Mouse (Mus musculus) forebrain, postnatal 0 days (tissue): Measurements from ENCODE around the gene Clec11a. TPM values are rescaled to one million over a fixed set of nuclear protein-coding genes. Genes with fewer than 3 reads are reported as not detected.

Experiments used
- ATAC-seq: fragments of 200-750 bp; cut with Nextera tagmentation; 2 replicates; pipeline ENCODE4 v1.8.0; 2017; ENCODE audit warnings: mild to moderate bottlenecking, moderate library complexity
- DNase-seq: peaks from one replicate; pipeline ENCODE4 v3.0.0-alpha.2; 2015
- H3K27ac ChIP-seq: fragments of 300-500 bp; sonication (generic); 2 replicates; pipeline ENCODE4 v1.5.1; 2014; ENCODE audit warnings: low read depth, mild to moderate bottlenecking, antibody characterized with exemption, low read length, moderate library complexity, mixed read lengths
- H3K27me3 ChIP-seq: fragments of 300-500 bp; sonication (generic); 2 replicates; pipeline ENCODE4 v1.6.1; 2014; ENCODE audit warnings: mild to moderate bottlenecking, low read length, mixed read lengths; ENCODE audit not compliant: insufficient read depth
- H3K36me3 ChIP-seq: fragments of 300-500 bp; sonication (generic); 2 replicates; pipeline ENCODE4 v1.6.1; 2014; ENCODE audit warnings: mild to moderate bottlenecking, moderate library complexity; ENCODE audit not compliant: insufficient read depth
- H3K4me1 ChIP-seq: fragments of 300-500 bp; sonication (generic); 2 replicates; pipeline ENCODE4 v1.6.1; 2014; ENCODE audit warnings: antibody characterized with exemption; ENCODE audit not compliant: insufficient read depth
- H3K4me2 ChIP-seq: fragments of 300-500 bp; sonication (generic); 2 replicates; pipeline ENCODE4 v1.6.1; 2014; ENCODE audit warnings: low read depth, mild to moderate bottlenecking, moderate library complexity
- H3K4me3 ChIP-seq: fragments of 300-500 bp; sonication (generic); 2 replicates; pipeline ENCODE4 v1.5.1; 2014; ENCODE audit warnings: low read depth, low read length, mixed read lengths
- H3K9ac ChIP-seq: fragments of 300-500 bp; sonication (generic); 2 replicates; pipeline ENCODE4 v1.6.1; 2014; ENCODE audit warnings: mild to moderate bottlenecking
- H3K9me3 ChIP-seq: fragments of 300-500 bp; sonication (generic); 2 replicates; pipeline ENCODE4 v1.6.1; 2016; ENCODE audit warnings: low read length
- CTCF ChIP-seq: sonication (generic); IDR thresholded peaks from 2 replicates; pipeline ENCODE4 v1.5.1; 2016; ENCODE audit warnings: antibody characterized with exemption, control low read depth, low read depth
- WGBS: fragments of 180-500 bp; shearing (Covaris S2); extraction: QIAGEN DNeasy Blood & Tissue Kit; methylation state at CpG from one replicate; pipeline ENCODE4 v1.1.7; 2014; 5-methylcytosine and 5-hydroxymethylcytosine counted together
- polyA plus RNA-seq: library from polyadenylated mRNA; unstranded; fragments of >200 nt; fragmentation: Nextera tagmentation; extraction: Ambion mirVana; gene quantifications from 2 replicates; pipeline ENCODE4 v1.2.1, GENCODE M21; 2015
- total RNA-seq: library from RNA; depleted of rRNA; stranded (reverse); fragments of >200 nt; gene quantifications from 2 replicates; pipeline ENCODE4 v1.2.3, GENCODE M21; 2014

Clec11a gene
- total and polyA plus RNA-seq, 2 experiments from 2014 or later = 3.7 to 4.7 TPM

DNA sequence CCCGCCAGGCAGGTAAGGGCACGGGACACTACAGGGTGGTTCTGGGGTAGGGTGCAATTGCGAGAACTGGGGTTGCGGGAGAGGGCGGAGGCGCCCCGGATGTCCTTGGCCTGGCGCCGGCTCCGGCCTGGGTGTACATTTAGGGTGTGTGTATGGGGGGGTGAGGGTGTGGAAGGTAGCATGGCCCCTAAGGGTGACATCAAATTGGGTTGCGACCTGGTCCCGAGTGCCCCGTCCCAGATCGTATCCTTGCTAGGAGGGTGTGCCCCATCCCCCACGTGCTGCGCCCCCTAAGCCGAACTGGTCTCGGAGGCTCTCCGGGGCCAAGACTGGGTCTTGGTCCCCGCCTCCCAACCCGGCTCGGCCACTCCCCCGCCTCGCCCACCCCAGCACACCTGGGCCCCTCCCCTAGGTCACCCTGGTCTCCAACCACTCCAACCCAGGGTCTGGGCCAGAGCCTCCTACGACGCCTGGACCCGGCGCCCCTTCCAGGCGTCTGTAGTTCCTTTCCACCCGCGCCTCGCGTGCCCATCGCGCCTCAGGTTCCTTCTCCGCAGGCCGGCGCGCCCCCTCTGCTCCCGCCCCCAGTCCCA lies 3.7 kb upstream of the Clec11a start:
- WGBS = under 1% methylated on average over 35 of the region's 40 CpGs

GRCm38 (mm10) chr7:44309475-44310284 lies 3.0 kb upstream of the Clec11a start, which contains the start of gene Shank1:
TSS of gene Shank1 (plus strand) at chr7:44310253.
- 23% methylated on average over 14 of the region's 22 CpGs for WGBS
- Histone ChIP-seq H3K27me3 (no peaks in the 10 kb centered on the region), H3K4me1 (no peaks in the 10 kb centered on the region), H3K4me2 (peak within 1 kb of the TSS; percentile 94), H3K27ac (peak within 1 kb of the TSS; percentile 78), H3K9ac (peak within 1 kb of the TSS; percentile 77), H3K9me3 (no peaks in the 10 kb centered on the region), H3K4me3 (peak within 1 kb of the TSS; percentile 74), H3K36me3 (peaks cover 22% of the 10 kb centered on the region)
- TF ChIP-seq CTCF = no peak
- peak; percentile 63 for DNase-seq
- no peak for ATAC-seq

More for the DNA sequence above, 3.7 kb upstream of the Clec11a start:
- Histone ChIP-seq H3K4me2 (peak overlapping the region; percentile 94), H3K27me3 (no peaks in the 10 kb centered on the region), H3K4me1 (no peaks in the 10 kb centered on the region), H3K27ac (peak overlapping the region; percentile 78), H3K4me3 (peak overlapping the region; percentile 74), H3K9me3 (no peaks in the 10 kb centered on the region), H3K36me3 (peaks cover 27% of the 10 kb centered on the region), H3K9ac (peak overlapping the region; percentile 77)
- DNase-seq (peak; percentile 29), ATAC-seq (peak; percentile 19)
- no peak for TF ChIP-seq CTCF

- no peak for ATAC-seq
Observed at GRCm38 (mm10) chr7:44307261-44308020, 739 bp upstream of the Clec11a start.

DNA sequence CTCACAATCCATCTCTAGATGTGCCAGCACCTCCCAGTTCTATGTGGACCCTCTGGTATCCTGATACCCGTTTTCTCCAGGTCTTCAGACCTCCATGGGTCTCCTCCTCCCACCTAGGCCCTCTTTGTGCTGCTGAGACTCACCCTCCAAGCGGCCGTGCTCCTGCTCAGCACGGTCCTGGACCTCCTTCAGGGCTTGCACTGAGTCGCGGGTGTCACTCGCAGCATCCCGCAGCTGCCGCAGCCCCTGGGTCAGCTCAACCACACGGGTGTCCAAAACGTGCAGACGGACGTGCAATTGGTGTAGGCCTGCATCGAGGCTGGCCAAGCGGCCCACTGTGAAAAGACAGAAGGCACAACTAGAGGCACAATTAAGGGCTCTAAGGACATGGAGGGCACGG lies 1.0 kb downstream of the Clec11a start:
- peaks cover 3% of the 10 kb centered on the region; the same call in 1 of the 2 replicates for H3K4me1 ChIP-seq
- no peaks in the 10 kb centered on the region for H3K36me3 ChIP-seq
- ATAC-seq (no peak), DNase-seq (no peak)
- H3K27ac ChIP-seq = peak overlapping the region; percentile 95
- H3K27me3 ChIP-seq = no peaks in the 10 kb centered on the region
- TF ChIP-seq CTCF = no peak
- 7% methylated on average over 16 of the region's 16 CpGs for WGBS
- H3K4me2 ChIP-seq = peak overlapping the region; percentile 77
- no peak overlapping the region; the same call in 1 of the 2 replicates for H3K9ac ChIP-seq
- no peaks in the 10 kb centered on the region for H3K9me3 ChIP-seq
- peak overlapping the region; percentile 14; the same call in 1 of the 2 replicates for H3K4me3 ChIP-seq

More at GRCm38 (mm10) chr7:44307261-44308020, 739 bp upstream of the Clec11a start:
- no peak for DNase-seq
- Histone ChIP-seq H3K9ac (no peak overlapping the region), H3K27ac (no peak overlapping the region), H3K4me3 (no peak overlapping the region), H3K9me3 (no peaks in the 10 kb centered on the region), H3K4me2 (no peak overlapping the region), H3K36me3 (no peaks in the 10 kb centered on the region; the same call in 1 of the 2 replicates), H3K27me3 (no peaks in the 10 kb centered on the region), H3K4me1 (peaks cover 3% of the 10 kb centered on the region; the same call in 1 of the 2 replicates)
- WGBS = 52% methylated on average over 9 of the region's 9 CpGs
- peak; percentile 47 for TF ChIP-seq CTCF

DNA sequence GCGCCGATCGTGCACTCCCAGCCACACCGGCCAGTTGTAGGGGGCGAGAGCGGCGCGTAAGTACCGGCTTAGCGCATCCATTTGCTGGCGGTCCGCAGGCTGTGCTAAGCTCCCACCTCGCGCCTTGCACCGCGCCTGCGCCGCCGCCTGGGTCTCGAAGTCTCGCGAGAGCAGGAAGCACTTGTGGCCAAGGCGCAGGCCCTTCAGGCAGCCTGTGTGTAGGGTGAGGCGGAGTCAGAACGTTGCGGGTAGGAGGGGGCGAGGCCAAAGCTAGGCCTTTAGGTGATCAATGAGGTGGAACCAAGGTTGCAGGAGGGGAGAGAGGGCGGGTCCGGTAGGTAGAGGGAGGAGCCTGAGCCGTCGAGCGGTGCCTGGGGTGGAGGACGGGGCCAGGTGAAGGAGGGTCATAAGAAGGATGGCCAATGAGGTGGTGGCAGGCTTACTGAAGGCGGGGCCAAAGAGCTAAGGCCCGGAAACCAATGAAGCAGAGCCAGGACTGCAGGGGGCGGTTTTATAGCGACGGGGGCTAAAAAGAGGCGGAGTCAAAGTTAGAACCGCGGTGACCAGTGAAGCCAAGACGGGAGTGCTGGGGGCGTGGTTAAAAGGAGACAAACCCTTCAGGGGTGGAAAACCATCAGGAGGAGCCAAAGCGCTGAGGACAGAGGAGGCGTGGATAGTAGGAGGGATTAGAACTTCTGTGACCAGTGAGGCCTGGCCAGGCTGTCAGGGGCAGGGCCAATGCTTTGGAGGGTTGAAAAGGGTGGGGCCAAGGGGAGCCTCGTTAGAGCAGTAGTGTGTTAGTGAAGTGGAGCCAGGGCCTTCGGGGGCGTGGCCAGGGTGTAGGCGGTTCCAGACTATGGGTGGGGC lies 1.7 kb downstream of the Clec11a start:
- H3K27ac ChIP-seq = peak overlapping the region; percentile 95
- H3K4me3 ChIP-seq = peak overlapping the region; percentile 67
- H3K4me2 ChIP-seq = peak overlapping the region; percentile 77
- H3K9me3 ChIP-seq = no peaks in the 10 kb centered on the region
- H3K4me1 ChIP-seq = peaks cover 3% of the 10 kb centered on the region; the same call in 1 of the 2 replicates
- H3K27me3 ChIP-seq = no peaks in the 10 kb centered on the region
- H3K36me3 ChIP-seq = no peaks in the 10 kb centered on the region
- TF ChIP-seq CTCF = peak; percentile 48; the same call in 1 of the 2 replicates
- DNase-seq (peak; percentile 99), ATAC-seq (peak; percentile 95)
- 2% methylated on average over 49 of the region's 49 CpGs for WGBS
- H3K9ac ChIP-seq = peak overlapping the region; percentile 91

- WGBS = under 1% methylated on average over 25 of the region's 25 CpGs
- Histone ChIP-seq H3K36me3 (no peaks in the 10 kb centered on the region), H3K9ac (peak overlapping the region; percentile 91), H3K4me2 (peak overlapping the region; percentile 77), H3K9me3 (no peaks in the 10 kb centered on the region), H3K4me3 (peak overlapping the region; percentile 67), H3K27ac (peak overlapping the region; percentile 95), H3K27me3 (no peaks in the 10 kb centered on the region), H3K4me1 (peaks cover 3% of the 10 kb centered on the region; the same call in 1 of the 2 replicates)
- TF ChIP-seq CTCF = no peak
- peak; percentile 32 for ATAC-seq
- DNase-seq = no peak
Observed at GRCm38 (mm10) chr7:44304463-44304774, 2.3 kb downstream of the Clec11a start.
